Mouse (Mus musculus): ENCODE measurements around the gene Dennd1a. TPM values are rescaled to one million over a fixed set of nuclear protein-coding genes. Genes with fewer than 3 reads are reported as not detected.
A peak's percentile ranks its signal among the peaks of the same experiment; 100 is the strongest.

Gene Dennd1a
- total RNA-seq, 4 experiments from 2014 or later, result 70.3 to 95.1 (median 85.8) TPM

GRCm38 (mm10) chr2:37781421-37781820 lies 505.8 kb downstream of the Dennd1a start:
- DNase-seq (ENCODE audit: low spot score in 2 of 2), result no peak

GRCm38 (mm10) chr2:37780270-37780929 lies 506.8 kb downstream of the Dennd1a start:
- DNase-seq (ENCODE audit: low spot score in 2 of 2), result no peak

DNA sequence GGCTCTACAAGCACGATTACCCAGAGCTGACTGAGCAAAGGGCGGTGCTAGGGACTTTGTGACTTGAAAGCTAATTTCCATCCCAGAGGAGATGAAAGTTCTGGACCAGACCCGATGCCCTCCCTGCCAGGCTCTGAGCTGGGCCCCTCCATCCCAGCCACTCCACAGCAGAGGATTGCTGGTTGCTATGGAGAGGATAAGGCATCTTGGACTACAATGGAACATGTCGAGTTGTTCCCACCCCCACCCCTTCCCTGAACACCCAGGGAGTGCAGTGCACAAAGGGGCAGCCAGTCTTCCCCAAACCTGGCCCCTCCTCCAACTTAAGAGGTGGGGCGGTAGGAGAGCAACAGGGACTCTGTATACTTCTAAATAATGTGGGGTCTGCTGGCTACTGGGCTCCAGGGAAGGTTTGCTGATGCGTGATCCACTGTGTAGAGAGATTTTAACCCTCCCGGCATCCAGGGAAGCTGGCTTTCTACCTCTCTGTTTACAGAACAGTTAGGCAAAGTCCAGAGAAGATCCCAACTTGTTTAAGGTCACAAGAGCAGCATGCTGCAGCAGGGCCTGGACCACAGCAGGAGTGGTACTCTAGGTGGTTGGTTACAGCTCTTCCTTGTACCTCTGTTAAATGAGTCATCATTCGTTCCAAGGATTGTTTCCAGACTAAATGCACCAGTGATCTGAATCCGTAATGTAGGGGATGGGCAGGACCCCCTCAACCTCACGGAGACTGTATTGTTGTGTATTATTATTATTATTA lies 509.1 kb downstream of the Dennd1a start:
- DNase-seq (ENCODE audit: low spot score in 2 of 2), result no peak

GRCm38 (mm10) chr2:37776611-37777411 lies 510.4 kb downstream of the Dennd1a start:
- DNase-seq (ENCODE audit: low spot score in 2 of 2), result no peak

DNA sequence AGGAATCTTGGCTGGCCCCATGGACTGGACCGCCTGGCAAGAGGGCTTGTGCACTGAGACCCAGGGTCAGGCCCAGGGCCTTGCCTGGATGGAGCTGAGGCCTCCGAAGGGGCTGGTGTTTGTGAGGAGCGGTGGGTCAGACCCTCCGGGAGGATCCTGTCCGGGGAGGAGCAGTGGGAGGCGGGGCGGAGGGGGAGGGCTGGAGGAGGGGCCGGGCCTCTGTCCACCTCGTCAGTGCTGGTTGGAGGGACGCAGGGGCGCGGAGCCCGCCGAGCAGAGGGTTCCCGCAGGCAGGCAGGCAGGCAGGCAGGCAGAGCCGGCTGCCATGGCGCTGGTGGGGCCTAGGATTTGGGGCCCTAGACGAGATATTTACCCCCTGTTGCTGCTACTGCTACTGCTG lies 511.2 kb downstream of the Dennd1a start, which contains the start of gene Crb2:
Gene Crb2, plus strand, starts transcription at position 234 of the 400 bp plus-strand sequence.
- no peak for DNase-seq (ENCODE audit: low spot score in 2 of 2)

- DNase-seq (ENCODE audit: low spot score in 2 of 2), result no peak
Observed at GRCm38 (mm10) chr2:37774571-37774970, 512.6 kb downstream of the Dennd1a start.

DNA sequence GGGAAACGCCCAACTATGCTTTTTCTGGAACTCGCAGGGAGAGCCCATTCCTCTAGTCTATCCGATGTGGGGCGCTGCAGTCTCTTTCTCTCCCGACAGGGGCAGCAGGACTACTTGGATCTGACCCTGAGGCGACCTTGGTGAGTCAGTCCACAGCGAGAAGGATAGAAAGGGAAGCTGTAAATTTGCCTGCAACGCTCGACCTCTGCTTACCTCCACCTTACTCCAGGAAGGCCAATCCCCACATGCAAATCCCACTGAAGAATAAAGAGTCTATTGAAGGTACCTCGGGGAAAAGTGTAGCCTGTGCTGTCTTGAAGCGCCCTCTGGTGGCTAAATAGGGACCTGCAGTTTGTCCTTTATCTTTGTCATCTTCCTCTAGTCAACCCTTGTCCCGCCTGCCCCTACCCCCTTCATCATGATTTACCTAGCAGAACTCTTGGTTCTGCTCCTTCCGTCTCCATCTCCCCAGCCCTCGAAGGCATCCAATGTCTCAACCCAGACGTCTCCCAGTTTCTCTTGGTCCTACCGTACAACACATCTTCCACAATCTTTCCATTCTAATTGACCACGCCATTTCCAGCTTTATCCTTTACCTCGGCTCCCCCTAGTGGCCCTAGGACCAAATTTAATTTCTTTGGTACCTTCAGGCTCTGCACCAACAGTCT lies 515.4 kb downstream of the Dennd1a start:
- peak; percentile 83 to 96 for DNase-seq (ENCODE audit: low spot score in 2 of 2)

GRCm38 (mm10) chr2:37769793-37770192 lies 517.4 kb downstream of the Dennd1a start:
- no peak for DNase-seq (ENCODE audit: low spot score in 2 of 2)

- DNase-seq (ENCODE audit: low spot score in 2 of 2), result peak; percentile 73 to 82
Observed at GRCm38 (mm10) chr2:37768903-37769302, 518.3 kb downstream of the Dennd1a start.

DNA sequence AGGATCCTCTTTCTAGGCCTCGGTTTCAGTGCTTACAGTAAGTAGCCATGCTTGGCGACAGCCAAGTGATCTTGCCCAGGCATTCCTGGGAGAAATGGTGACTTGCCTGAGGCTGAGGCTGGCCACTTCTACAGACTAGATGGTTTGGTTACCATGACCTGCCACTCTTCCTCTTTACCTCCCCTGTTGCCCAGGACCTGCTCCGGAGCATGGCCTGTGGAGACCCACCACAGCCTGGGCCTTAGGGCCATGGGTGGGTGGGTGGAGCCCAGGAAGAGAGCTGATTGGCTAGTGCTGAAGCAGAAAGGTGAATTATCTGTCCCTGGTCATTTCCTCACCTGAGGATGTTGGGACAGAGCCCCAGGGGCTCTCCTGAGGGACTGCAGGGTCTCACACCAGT lies 519.5 kb downstream of the Dennd1a start:
- DNase-seq (ENCODE audit: low spot score in 2 of 2), result no peak

GRCm38 (mm10) chr2:37767080-37767547 lies 520.1 kb downstream of the Dennd1a start:
- DNase-seq (ENCODE audit: low spot score in 2 of 2), result peak in 1 of 2 experiments; percentile 55

DNA sequence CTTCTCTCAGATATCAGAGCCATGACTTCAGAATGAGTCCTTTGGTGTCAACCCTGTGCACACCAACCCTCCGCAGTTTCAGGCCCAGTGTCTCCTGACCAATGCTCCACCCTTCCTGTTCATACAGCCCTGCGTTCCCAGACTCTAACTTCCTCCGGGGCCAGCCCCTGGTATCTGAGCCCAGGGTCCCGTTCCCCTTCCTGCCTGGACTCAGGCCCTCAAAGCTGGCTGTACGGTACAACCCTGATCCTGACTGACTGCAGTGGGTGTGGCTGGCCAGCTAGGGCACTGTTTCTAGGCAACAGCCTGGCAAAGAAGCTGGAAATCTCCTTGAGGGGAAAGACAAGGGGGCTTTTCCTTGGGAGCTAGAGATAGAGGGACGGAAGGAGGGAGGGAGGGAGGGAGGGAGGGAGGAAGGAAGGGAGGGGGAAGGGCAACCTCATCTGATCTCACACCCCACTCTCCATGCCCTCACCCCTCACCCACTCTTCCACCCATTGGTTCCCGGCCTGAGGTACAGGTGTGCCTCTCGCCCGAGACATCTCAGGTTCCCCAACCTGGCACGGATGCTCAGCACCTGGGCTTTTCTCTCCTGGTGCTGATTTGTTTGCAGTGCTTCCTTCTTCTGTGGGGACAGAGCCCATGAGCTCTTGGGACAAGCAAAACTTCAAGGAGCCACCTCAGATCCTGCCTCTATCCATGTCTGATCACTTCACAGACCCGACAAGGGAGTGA lies 521.0 kb downstream of the Dennd1a start:
- DNase-seq (ENCODE audit: low spot score in 2 of 2), result no peak

DNA sequence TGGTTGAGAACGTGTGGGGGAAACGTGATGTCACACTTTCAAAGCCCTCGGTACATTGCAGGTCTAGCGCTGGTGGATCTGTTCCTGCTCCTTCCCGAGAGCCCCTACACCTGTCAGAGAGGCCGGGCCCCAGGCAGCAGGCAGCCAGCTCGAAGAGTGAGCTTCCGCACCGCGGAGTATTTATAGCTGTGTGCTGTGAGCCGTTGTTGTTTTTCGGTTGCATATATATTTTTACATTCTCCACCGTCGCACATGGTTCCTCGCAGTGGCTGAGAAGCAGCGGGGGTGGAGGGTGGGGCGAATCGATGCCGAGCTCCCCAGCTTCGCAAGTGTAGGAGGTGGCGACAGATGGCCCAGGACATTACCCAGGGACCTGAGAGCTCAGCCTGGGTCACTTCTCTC lies 522.1 kb downstream of the Dennd1a start:
- no peak for DNase-seq (ENCODE audit: low spot score in 2 of 2)

DNA sequence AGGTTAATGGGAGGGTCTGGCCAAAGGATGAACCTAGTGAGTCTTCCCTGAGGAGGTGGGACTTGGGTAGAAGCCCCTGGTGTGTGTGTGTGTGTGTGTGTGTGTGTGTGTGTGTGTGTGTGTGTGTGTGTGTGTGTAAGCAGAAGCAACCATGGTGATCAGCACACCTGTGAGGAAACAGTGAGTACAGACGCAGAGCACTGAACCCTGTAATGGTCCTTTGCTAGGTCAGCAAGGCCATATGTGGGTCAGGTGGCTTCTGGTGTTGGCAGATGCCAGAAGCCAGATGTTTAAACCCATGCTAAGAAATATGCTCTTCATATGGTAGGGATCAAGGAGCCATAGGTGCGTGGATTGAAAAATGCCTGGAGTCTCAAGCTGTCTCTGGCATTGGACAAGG lies 522.7 kb downstream of the Dennd1a start:
- DNase-seq (ENCODE audit: low spot score in 2 of 2), result no peak

DNA sequence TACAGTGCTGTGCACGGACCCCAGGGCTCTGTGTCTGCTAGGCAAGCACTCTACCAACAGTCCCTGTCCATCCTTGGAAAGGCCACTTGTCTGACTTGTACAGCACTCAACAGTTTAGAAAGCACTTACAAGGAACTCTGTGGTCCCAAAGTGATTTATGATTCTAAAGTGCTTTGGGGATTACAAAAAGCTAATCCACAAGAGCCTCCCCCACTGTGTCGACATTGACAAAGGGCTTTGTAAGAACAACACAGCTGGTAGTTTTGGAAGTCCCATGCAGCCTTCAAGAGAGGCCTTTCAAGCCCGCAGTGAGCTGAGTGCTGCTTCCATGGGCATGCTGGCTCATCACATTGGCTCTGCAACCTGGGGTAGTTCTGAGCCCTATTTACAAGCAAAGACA lies 523.6 kb downstream of the Dennd1a start:
- no peak for DNase-seq (ENCODE audit: low spot score in 2 of 2)

GRCm38 (mm10) chr2:37760633-37761032 lies 526.6 kb downstream of the Dennd1a start:
- DNase-seq (ENCODE audit: low spot score in 2 of 2), result no peak

DNA sequence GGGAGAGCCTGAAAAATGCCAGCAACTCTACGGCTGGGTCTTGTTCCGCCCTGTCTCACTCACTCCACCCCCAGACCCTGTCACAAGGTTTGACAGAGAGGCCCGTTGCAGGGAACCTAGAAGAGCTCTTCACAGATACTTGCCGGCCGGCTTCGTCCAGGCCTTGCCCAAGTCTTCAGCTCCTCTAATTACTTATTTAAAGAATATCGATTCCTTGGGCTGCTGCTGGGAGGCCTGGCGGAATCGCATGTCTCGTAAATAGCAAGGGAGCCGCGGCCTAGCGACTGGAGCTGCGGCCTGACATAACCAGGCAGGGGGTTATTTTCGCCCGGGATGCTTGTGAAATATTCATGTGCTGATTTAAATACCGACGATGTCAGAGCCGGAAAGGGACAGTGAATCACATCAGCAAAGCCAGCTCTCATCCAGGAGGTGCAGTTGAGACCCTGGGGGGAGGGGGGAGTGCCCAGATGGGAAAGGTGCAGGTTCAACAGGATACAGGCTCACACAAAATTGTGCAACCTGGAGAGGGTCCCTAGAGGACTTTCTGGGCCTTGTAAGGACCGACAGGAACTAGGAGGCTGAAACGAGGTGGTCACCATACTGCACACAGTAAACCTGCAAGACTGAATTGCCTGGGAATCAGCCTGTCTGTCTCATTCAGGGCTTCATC lies 528.7 kb downstream of the Dennd1a start:
- DNase-seq (ENCODE audit: low spot score in 2 of 2), result no peak

DNA sequence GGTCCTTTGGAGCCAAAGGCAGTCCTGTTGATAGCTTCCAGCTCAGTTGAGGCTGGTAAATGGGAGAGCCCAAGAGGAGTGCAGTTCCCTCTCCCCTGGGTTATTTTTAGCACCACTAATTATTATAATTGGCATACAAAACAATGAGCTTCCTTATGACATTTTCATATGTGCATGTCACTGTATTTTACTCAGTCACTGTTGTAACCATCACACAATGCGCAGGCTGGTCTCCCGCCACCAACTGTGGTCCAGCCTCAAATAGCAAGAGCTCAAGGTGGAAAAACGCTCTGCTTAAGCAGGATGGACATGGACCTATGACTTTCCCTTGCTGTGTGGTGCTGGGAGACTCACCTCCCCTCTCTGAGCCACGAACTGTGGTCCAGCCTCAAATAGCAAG lies 529.4 kb downstream of the Dennd1a start:
- DNase-seq (ENCODE audit: low spot score in 2 of 2), result no peak

DNA sequence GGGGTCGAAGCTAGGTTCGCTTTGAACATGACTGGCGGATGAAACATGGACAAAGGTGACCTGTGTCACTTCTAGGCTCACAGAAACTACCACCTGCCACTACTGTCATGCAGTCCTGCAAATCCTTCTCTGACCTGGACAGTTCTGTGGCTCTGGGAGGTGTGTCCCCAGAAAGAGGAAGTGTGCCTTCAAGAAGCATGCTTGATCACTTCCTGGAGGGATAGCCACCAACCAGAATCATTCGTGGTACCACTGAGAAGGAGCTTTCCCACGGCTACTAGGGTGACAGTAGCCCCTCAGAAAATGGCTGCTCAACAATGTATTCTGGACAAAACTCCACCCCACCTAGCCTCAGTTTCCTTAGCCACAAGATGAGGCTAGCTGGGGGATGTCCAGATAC lies 530.2 kb downstream of the Dennd1a start:
- no peak for DNase-seq (ENCODE audit: low spot score in 2 of 2)

Data from layer of hippocampus, adult 8-10 months (tissue).